Mouse (Mus musculus): ENCODE measurements at regions not wholly inside any gene's neighbourhood (a gene's known extent, or its start where the extent isn't known, plus 50 kb on each side); places are given as distances from the start of the nearest gene placed in this dataset.

DNA sequence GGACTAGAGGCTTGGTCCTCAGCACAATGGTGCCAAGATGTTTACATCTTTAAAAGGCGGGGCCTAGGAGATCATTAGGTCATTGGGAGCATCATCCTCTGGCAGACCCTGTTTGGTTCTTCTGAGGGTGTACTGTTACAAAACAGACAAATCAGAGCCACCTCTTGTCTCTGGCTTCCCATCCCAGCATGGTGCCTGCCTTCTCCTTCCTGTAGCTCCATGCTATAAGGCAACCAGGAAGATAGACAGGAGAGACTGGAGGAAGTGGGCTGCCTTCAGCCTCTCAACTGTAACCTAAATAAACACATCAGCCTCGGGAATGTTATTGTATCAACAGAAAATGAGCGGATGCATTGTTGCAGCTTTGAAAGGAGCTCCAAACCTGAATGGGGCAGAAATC is 529.8 kb upstream of the Gm765 start:
- DNase-seq (ENCODE audit: low spot score in 2 of 2), result no peak

DNA sequence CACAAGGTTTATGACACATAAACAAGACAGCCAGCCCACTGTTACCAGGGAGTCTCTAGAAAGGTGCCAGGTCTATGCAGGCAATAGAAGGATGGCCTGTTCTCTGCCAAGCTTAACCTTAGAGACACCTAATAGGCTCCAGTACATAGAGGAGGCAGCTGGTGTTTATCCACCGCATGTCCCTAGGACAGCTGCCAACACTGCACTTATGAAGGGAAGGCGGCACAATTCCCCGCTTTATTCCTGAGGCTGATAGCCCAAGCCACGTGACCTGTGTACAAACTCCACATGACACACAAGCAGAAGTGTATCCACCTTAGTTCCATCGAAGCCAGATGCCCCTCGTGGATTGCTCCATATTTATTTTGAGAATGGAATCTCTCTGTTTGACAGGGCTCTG is 527.2 kb upstream of the Gm765 start:
- DNase-seq (ENCODE audit: low spot score in 2 of 2), result no peak

GRCm38 (mm10) chr6:98864306-98864705 is 521.8 kb upstream of the Gm765 start:
- DNase-seq (ENCODE audit: low spot score in 2 of 2), result no peak

DNA sequence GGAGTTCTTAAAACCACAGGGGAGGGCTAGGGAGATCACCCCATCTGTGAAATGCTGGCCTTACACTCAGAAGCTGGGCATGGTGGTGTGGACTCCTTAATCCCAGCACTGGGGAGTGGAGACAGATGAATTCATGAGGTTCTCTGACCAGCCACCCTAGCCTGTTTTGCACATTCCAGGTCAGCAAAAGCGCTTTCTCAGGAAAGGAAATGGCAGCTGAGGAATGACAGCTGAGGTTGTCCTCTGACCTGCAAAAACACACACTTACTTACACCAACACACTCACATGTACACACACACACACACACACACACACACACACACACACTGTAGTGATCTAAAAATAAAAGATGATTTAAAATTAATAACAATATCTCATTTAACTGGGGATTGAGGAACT is 513.4 kb upstream of the Gm765 start:
- no peak for DNase-seq (ENCODE audit: low spot score in 2 of 2)

DNA sequence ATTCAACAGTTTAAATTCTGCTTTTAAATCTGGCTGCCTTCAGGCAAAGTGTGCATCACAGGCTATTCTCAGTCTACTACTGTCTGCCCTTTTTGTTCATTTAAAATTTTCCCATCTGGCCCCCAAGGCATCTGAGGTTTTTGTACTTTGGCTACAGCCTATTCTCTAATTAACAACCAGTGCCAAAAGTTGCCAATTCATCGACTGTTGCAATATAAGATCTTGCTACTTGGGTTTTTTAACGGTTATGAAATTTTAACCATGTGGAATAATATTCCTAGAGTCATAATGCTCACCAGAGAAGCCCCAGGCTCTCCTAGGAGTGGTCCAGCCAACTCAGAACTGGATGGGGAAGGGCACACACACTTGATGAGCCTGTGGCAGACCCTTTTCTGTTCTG is 508.4 kb upstream of the Gm765 start:
- no peak for DNase-seq (ENCODE audit: low spot score in 2 of 2)

- no peak for DNase-seq (ENCODE audit: low spot score in 2 of 2)
Observed at GRCm38 (mm10) chr6:98848835-98849234, 506.3 kb upstream of the Gm765 start.

GRCm38 (mm10) chr6:98846001-98846695 is 503.6 kb upstream of the Gm765 start:
- DNase-seq (ENCODE audit: low spot score in 2 of 2), result peak in 1 of 2 experiments; percentile 8

- DNase-seq (ENCODE audit: low spot score in 2 of 2), result no peak
Observed at GRCm38 (mm10) chr6:98843598-98843997, 501.0 kb upstream of the Gm765 start.

GRCm38 (mm10) chr6:98842924-98843323 is 500.4 kb upstream of the Gm765 start:
- DNase-seq (ENCODE audit: low spot score in 2 of 2), result peak in 1 of 2 experiments; percentile 14

- DNase-seq (ENCODE audit: low spot score in 2 of 2), result no peak
Observed at GRCm38 (mm10) chr6:98833922-98834321, 491.4 kb upstream of the Gm765 start.

DNA sequence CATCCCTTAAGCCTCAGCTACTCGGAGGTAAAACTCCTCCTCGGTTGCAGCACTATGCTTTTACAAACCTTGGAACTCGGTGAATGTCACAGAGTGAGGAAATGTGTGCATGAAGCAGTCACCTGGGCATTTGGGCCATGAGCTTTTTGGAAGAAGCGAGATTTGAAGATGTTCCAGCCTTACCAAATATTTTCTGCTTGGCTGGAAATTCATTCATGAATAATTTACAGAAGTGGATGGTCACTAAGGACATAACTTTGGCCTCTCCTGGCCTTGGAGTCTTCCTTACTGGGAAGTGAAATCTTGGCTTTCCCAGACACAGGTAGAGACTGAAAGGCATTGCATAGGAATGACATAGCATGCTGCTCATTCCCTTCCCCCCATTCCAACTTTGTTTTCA is 487.6 kb upstream of the Gm765 start:
- DNase-seq (ENCODE audit: low spot score in 2 of 2), result no peak

GRCm38 (mm10) chr6:98808046-98808445 is 465.5 kb upstream of the Gm765 start:
- no peak for DNase-seq (ENCODE audit: low spot score in 2 of 2)

DNA sequence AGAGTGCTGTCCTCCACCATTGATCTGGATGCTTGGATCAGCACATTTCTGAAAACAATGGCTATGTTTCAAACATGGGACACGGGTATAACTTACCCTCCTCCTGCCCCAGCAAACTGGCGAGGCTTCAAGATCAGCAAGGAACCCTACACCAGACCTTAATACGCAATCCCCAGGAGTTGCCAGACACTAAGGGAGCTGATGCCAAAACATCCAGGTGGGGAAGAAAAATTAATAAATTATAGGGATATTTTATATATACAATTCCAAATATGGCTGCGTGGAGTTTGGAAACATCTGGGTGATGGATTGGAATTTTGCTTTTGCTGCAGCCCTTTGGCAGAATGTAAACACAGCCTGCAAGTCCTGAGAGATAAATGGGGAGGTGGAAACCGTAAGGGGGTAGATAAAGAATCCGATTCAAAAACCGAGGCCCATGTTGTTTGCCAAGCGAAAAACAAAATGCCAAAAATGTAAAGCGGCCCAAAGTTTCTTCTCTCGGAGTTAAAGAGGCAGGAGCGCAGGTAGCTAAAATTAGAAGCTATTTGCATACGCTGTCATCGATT is 460.9 kb upstream of the Gm765 start:
- DNase-seq (ENCODE audit: low spot score in 2 of 2), result no peak

DNA sequence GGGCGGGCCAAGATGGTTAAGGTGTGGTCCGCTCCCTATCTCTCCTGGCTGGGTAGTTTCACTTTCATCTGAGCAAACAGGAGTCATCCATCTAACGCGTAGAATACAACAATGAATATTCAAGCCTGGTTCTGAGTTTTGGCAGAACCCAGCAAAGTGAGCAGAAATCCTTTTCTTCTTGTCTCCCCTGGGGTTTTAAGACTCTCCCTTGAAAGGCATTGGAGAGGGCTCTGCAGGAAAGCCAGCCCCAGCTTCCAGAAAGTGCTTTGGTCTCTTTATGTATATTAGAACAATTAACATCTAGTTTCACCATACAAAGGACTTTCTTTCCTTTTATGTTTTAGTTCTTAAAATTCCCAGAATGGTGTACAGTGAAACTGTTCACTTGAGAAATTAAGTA is 458.5 kb upstream of the Gm765 start:
- no peak for DNase-seq (ENCODE audit: low spot score in 2 of 2)

DNA sequence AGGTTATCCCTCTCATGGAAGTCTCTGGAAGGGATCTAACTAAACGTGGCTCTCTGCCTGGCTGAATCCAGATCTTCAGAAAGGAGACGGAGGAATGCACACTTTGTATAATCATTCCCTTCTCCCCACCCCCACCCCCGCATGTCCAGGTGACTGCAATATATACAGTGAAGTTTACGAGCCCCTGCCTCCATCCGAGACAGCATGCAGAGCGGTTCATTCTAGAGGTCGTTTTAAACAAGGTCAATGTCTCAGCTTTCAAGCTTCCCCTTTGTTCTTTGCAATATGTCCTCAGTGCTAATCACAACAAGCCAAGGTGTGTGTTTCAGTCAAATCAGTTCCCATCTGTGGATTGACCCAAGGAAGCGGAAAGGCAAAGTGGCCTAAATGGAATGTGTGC is 457.5 kb upstream of the Gm765 start:
- no peak for DNase-seq (ENCODE audit: low spot score in 2 of 2)

DNA sequence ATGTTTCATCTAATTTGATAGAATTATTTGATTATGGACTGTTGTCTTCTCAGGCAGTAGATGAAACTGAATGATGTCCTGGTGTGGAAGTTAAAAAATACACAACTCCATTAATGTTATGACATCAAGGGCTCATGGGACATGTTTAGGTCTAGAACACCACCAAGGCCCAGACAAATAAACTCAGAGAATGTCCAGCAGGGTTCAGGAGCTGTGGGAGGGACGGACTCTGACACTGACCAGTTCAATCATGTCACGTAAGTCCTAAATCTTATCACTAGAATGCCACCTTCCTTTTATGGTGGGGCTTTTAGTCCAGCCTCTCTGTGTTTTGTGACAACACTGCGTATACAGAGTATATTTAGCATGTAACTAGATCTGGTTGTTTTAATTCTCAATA is 455.2 kb upstream of the Gm765 start:
- no peak for DNase-seq (ENCODE audit: low spot score in 2 of 2)

DNA sequence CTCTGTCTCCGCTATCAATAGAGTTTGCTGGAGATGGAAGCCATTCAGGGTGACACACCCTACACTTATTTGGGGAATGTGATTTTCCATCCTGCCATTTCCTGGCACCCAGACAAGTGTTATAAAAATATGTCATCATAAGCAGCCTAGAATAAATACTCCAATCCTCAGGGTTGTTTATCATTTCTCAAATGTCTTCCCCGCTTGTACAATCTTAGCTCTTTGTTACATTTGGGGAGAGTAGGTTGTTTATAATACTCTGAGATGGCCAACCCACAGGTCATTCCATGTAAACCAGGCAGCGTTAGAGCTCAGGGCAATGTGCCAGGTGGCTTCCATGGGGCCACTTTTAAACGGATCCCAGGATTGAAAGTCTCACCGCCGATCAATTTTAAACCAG is 454.8 kb upstream of the Gm765 start:
- no peak for DNase-seq (ENCODE audit: low spot score in 2 of 2)

DNA sequence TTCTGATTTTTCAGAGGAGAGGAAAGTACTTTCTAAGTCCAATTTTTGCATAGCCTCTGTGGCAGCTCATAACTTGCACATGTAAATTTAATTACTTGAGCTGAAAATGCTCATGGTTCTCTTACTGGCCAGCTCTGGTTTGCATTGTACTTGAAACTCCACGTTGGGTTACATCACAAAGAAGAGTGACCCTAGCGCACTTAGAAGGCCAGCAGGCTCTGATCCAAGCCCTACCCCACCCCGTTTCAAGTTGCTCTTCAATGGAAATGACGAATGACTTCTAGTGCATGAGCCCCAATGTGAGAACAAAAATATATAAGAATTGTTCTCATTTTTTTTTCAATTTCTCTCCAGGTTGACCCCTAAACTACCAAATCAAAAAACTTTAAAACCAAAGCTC is 454.1 kb upstream of the Gm765 start:
- DNase-seq (ENCODE audit: low spot score in 2 of 2), result no peak

- no peak for DNase-seq (ENCODE audit: low spot score in 2 of 2)
Observed at GRCm38 (mm10) chr6:98787422-98787821, 444.9 kb upstream of the Gm765 start.

DNA sequence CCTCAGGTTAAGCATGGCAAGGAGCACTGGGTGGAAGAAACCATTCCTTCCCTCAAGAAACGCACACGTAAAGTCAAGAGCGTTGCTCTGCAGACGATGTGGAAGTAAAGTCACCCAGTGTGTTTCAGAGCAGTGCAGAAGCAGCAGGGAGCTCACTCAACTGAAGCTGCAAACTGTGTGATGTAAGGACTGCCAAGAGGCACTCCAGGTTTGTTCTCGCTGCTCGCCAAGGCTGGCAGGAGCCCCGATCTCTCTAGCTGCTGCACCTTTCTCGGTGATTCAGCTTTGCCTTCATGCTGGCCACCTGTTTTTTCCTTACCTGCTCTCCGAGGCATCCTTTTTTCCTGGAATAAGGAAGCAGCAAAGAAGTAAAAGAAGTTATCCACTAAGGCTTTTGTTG is 439.5 kb upstream of the Gm765 start:
- DNase-seq (ENCODE audit: low spot score in 2 of 2), result no peak

- no peak for DNase-seq (ENCODE audit: low spot score in 2 of 2)
Observed at GRCm38 (mm10) chr6:98775780-98776179, 433.2 kb upstream of the Gm765 start.

GRCm38 (mm10) chr6:98769999-98770398 is 427.4 kb upstream of the Gm765 start:
- DNase-seq (ENCODE audit: low spot score in 2 of 2), result no peak

DNA sequence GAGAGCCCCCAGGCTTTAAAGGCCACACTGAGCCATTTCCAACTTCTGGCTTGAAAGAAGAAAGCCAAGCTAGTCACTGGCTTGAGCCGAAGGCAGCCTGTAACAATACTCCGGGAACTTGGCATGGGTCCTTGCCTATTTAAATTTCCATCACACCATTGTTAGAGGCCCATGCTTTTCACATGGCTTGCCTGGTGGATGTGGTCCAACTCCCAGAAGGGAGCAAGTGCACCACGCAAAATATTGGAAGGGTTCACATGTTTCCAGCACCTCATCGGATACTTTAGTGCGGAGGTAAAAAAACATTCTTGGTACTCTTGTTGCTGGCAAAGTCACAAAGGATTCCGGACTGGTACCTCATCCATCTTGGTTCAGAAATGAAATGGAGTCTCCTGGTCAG is 426.8 kb upstream of the Gm765 start:
- DNase-seq (ENCODE audit: low spot score in 2 of 2), result no peak

DNA sequence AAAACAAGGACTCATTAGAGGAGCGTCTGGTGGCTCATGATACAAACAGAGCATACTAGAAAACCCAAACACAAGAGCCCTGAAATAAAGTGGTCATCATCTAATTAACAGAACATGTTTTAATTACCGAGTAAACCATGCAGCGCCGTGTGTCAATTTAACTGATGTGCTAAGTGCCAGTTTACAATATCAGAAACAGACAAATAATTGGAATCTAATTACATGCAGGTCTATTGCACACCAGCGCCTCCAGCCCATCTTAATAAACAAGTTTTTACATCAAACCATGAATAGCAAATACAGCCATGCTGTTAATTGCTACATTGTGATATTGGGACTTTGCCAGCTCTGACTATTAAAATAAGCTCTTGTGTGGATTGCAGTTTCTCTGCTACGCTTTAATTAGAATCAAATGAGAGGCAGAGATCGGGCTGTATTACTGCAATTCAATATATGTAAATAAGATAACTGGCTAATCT is 425.3 kb upstream of the Gm765 start:
- DNase-seq (ENCODE audit: low spot score in 2 of 2), result no peak
